Mouse (Mus musculus): ENCODE measurements around the gene Gmfg.

The Gmfg gene

DNA sequence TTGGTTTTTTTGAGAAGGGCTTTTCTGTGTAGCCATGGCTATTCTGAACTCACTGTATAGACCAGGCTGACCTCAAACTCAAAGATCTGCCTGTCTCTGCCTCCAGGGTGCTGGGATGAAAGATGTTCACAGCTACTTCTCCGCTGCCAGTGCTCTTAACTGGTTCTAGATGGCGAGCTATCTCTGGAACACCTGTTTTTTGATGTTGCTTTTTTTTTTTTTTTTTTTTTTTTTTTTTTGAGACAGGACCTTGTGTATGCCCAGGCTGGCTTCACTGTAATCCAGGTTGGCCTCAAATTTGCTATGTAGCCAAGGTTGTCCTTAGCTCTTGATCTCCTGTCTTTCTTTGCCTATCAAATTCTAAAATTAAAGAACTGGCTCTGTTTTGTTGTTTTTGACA lies 1.5 kb downstream of the Gmfg start:
- DNase-seq, result no peak

DNA sequence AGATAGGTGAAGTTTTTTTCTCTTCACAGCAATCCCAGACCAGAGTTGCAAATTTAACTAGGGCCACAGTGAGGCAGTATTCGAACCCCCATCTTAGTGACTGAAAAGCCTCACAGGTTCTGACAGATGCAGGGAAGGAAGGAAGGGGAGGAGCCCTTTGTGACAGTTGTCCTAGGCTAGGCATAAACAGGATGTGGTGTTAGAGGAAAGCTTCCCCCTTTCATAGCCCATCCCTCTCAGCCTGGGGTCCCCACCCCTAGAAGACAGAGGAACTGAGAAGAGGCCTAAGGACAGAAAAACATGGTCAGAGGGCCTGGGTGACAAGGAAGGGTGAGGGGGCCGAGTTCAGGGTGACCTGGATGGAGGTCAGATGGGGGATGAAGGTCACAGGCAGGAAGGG lies 3.5 kb downstream of the Gmfg start:
- no peak for DNase-seq

GRCm38 (mm10) chr7:28441776-28442485 lies 4.7 kb downstream of the Gmfg start:
- DNase-seq, result no peak

DNA sequence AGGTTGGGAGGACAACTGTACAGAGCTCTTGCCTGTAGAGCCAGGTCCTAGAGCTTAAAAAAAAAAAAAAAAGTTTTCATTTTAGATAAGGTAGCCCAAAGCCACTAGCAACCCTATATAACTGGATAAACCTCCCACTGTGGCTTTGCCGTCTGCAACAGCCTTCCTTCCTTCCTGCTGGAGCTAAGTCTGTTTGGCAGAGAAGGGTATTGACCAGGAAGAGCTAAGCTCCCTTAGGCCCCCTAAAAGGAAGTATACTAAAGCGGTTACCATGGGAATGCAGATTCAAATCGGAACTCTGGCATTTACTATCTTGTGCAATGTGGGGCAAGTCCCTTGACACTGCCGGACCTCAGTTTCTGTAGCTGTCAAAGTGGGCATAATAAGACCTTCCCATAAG lies 5.4 kb downstream of the Gmfg start:
- DNase-seq, result no peak

- no peak for DNase-seq
Measured at GRCm38 (mm10) chr7:28444344-28444974, 7.2 kb downstream of the Gmfg start.

- peak; percentile 90 to 93 for DNase-seq
Measured at GRCm38 (mm10) chr7:28446446-28446845, 9.2 kb downstream of the Gmfg start.

DNA sequence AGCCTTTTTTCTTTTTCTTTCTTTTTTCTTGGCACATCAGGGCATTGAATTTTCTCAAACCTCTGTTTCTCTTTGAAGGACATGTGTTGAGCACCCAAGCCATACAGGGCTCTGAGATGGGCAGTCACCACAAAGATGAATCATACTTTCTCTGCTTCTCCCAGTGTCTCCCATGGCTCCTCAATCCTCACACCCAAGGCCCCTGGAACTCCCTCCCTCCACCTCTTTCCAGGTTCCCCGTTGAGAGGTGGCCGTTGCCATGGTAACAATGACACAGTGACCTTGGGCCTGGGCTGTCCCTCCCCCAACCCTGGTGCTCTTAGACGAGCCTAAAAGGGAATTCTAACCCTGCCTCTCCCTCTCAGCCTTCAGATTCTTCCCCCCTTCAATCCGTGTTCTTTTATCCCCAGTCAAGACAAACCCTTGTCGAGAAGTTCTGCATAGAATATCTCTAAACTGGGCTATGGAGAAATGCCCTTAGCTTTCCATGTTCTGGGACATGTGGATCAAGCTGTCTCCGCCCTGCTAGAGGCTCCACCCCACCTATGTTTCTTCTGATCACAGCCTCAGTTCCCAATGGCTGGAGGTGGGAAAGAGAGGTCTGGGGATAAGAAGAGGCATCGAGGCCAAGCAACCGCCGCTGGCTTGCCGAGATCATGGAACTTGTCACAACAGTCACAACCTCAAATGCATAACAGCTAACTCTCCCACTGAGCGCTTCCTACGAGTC lies 10.0 kb downstream of the Gmfg start:
- DNase-seq, result no peak

DNA sequence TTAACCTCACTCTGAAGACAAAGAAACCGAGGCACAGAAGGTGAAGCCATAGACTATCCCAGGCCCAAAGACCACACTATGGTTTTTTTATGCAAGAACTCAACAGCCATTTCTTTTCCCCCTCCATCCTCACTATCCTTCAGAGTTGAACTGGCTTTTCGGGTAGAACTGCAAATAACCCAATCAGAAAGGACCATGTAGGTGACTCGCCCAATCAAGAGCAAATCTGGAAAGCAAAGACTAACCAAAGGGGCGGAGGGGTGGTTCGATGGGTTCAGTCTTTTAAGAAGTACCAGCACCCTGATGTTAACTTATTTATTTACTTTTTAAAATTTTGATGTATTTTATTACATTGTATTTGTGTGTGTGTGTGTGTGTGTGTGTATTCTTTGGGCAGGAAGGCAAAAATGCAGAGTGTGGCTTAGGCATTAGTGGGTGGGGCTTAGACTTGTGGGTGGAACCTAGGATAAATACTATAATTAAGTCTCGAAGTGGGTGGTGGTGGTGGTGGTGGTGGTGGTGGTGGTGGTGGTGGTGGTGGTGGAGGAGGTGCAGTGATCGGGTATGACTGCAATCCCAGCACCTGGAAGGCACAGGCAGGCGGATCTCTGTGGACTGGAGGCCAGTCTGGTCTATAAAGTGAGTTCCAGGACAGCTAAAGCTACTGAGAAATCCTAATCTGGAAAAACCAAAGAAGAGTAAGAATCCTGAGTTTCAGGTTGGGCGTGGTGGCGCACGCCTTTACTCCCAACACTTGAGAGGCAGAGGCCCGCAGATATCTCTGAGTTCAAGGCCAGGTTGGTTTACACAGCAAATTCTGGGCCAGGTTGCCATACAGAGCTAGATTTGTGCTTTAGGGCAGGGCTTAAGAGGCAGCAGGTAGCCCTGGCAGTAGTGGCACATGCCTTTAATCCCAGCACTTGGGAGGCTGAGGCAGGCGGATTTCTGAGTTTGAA lies 10.9 kb downstream of the Gmfg start:
- no peak for DNase-seq

- DNase-seq, result peak; percentile 70 to 79
Measured at GRCm38 (mm10) chr7:28451531-28452360, 14.5 kb downstream of the Gmfg start, which contains the start of gene Lrfn1. TSS of gene Lrfn1 (plus strand) at chr7:28451980.

DNA sequence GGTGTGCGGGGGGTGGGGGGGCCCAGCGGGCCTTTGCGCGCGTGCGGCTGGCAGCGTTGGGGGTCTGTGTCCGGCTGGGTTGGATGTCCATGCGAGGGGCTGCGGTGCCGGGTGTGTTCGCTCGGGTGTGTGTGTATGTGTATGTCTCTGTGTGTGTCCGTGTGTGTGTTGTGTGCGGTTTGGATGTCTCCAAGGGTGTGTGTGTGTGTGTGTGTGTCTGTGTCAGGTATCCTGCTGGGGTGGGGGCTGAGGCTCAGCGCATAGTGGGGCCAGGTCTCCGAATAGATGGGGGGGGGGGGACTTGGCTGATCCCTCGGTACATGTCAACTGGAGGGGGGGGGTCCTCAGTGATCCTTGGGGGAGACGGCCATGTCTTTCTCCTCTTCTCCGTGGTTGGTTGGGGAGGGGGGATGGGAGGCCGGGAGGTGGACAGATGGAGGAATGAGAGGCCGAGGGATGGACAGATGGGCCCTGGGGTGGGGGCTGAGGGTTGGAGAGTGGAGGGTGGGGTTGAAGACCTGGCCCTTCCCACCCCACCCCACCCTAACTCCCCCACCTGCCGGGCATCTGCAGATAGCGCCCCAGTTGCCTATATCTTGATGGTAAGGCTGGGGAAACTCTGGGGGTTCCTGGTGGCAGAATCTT lies 15.2 kb downstream of the Gmfg start:
- peak; percentile 43 to 72 for DNase-seq

DNA sequence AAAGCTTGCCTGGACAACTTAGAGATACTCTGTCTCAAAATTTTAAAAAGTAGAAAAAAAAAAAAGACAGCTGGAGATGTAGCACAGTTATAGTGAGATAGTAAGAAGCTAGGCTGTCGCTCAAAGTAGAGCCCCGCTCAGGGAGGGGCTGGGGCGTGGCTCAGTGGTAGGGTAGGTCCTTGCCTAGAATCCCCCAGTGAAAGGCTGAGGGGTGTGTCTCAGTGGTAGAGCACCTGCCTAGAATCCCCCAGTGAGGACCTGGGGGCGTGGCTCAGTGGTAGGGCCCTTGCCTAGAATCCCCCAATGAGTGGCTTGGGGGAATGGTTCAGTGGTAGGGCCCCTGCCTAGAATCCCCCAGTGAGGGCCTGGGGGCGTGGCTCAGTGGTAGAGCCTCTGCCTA lies 23.1 kb downstream of the Gmfg start:
- DNase-seq, result no peak

- no peak for DNase-seq
Measured at GRCm38 (mm10) chr7:28462769-28463168, 25.5 kb downstream of the Gmfg start.

GRCm38 (mm10) chr7:28464416-28465212 lies 27.4 kb downstream of the Gmfg start:
- DNase-seq, result peak; percentile 88 to 94

DNA sequence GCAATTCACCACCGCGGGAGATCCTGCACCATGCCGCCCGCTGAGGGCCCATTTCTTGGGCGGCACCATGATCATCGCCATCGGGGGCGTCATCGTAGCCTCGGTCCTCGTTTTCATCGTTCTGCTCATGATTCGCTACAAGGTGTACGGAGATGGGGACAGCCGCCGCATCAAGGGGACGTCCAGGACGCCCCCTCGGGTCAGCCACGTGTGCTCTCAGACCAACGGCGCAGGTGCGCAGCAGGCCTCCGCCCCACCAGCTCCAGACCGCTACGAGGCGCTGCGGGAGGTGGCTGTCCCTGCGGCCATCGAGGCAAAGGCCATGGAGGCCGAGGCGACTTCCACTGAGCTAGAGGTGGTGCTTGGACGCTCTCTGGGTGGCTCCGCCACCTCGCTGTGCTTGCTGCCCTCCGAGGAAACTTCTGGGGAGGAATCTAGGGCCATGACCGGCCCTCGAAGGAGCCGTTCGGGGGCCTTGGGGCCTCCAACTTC lies 29.5 kb downstream of the Gmfg start:
- DNase-seq, result peak; percentile 17 to 22

DNA sequence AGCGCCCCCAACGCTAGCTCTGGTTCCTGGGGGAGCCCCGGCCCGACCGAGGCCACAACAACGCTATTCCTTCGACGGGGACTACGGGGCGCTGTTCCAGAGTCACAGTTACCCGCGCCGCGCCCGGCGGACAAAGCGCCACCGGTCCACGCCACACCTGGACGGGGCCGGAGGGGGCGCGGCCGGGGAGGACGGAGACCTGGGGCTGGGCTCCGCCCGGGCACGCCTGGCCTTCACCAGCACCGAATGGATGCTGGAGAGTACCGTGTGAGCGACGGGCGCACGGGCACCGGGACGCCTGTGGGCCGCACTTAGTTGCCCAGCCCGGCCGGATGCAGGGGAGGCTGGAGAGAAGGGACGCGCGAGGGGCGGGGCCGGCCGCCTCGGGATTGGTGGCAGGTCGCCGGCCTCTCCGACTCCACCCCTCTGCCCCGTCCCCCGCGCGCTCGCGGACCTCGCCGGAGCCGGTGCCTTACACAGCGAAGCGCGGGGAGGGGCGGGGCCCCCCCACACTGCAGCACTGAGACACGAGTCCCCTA lies 30.0 kb downstream of the Gmfg start:
- peak; percentile 25 to 40 for DNase-seq

GRCm38 (mm10) chr7:28476191-28476590 lies 38.9 kb downstream of the Gmfg start:
- DNase-seq, result no peak

- DNase-seq, result no peak
Measured at GRCm38 (mm10) chr7:28477363-28477762, 40.1 kb downstream of the Gmfg start.

DNA sequence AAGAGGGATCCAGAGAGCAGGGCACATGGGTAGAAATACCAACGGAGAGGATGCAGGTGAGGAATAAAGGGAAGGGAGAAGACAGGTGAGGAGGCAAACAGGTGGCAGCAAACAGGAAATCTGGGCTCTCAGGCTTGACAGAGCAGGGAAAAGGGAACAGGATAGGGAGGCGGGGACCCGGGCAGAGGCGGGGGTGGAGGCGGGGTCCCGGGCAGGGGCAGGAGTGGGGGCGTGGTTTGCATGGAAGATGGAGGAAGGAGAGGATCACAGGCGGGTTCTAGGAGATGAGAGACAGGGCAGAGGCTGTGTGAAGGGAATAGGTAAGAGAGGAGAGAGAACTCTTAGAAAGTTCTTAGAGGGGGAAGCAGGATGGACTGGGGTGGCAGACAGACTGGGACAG lies 41.6 kb downstream of the Gmfg start:
- DNase-seq, result no peak

GRCm38 (mm10) chr7:28482854-28483253 lies 45.6 kb downstream of the Gmfg start:
- DNase-seq, result no peak

DNA sequence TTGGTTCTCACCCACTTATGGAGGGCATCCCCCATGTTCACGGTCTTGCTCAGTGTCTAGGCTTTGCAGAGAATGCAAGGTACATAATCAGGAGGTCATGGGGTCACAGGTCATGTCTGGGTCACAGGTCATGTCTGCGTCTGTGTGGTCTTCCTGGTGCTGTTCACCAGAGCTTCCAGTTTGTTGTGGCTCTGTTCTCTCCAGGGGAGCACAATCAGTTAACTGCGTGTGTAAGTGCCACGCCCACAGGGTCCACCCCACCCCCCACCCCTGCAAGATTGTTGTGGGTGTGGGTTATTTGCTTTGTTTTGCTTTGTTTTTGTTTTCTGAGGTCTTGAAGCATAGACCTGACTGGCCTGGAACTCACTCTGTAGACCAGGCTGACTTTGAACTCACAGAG lies 46.9 kb downstream of the Gmfg start:
- no peak for DNase-seq
